In the genomic region with DNA sequence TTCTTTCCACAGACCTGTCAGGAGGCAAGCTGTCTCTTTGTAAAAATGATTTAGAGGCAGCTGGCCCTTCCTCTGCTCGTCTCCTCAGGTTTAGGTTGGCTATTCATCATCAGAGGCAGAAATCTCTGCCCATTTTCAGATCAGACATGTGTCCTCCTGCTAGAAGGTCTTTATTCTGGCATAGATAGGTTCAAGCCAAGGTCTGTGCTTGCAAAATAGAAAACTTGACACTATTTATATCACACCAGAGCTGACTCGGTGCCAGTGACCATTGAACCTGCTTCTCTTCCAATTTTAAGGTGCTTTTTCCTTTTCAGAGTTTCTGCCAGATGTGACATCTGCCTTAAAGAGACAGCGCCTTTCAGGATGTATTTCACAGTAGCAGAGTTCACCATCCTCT, we compare ENCODE assay signal across 19 mouse cellular contexts.
DNase-seq lines count a peak whose midpoint lies in the region; ATAC-seq lines count a peak whose summit lies in the region.
"Had no signal": no experiment of that assay in that cellular context is flagged by ENCODE, and none has a peak within 500 bp of the region (broad histone marks: within the 10 kb centered on the region; RNA-seq: fewer than 3 reads in every experiment).

No protein-coding gene starts in this region.

- peak; percentile 87 for ATAC-seq in cerebellum, adult (ENCODE audit: insufficient number of reproducible peaks, low FRiP score, low TSS enrichment)
- ATAC-seq: activated CD4-positive, CD25-positive, alpha-beta regulatory T cell, adult 4 months; forebrain, embryonic 13.5 days; forebrain, postnatal 0 days; intestine, embryonic 15.5 days; Patski had no signal

- intact Hi-C loops in heart, postnatal 14 days (cut with DNase I) = no loop called here

- DNase-seq in cerebellum, postnatal 4 days (ENCODE audit: low spot score in 2 of 2) = no peak
- peak; percentile 27 to 39 for DNase-seq in cerebellum, adult 18-20 months
- DNase-seq in cerebellum, adult 9-11 months = peak; percentile 34
- peak; percentile 14 to 21 for DNase-seq in cerebellum, postnatal 36 days
- DNase-seq in heart, adult 9 months (ENCODE audit: low spot score in 2 of 2) = no peak
- no peak for DNase-seq in left cerebral cortex, adult 18-20 months (ENCODE audit: low spot score in 2 of 2)
- no peak for DNase-seq in heart, postnatal 14 days
- DNase-seq: adrenal gland, adult 2 months; adrenal gland, postnatal 36 days; forebrain, postnatal 0 days; gastrocnemius, adult 2 months; gastrocnemius, postnatal 25 days; heart, postnatal 10 days; kidney, adult 18-20 months had no signal

Comparison
In these comparisons a context has a peak if more than half of its experiments do, and no peak if none do; other contexts are left out.
1. DNase-seq: peak in cerebellum, adult 18-20 months (2 of 2), cerebellum, adult 9-11 months (single experiment) and cerebellum, postnatal 36 days (2 of 2); none in cerebellum, postnatal 4 days (0 of 2), heart, adult 9 months (0 of 2), left cerebral cortex, adult 18-20 months (0 of 2) and heart, postnatal 14 days (0 of 2).